8 mouse cellular contexts compared by ENCODE assay signal in genomic region chr8:117258576-117259040, GRCm38 (mm10). TPM values are rescaled to one million over a fixed set of nuclear protein-coding genes. Genes with fewer than 3 reads are reported as not detected.
A peak's percentile ranks its signal among the peaks of the same experiment; 100 is the strongest.
DNase-seq lines count a peak whose midpoint lies in the region; ATAC-seq and TF ChIP-seq lines count a peak whose summit lies in the region.

No protein-coding gene starts in this region.

- TF ChIP-seq POLR2A in olfactory bulb, adult 2 months (IDR thresholded peaks at IDR 0.05; ENCODE audit: insufficient read depth, low read depth, low read length), result no peak

- H3K27me3 ChIP-seq in megakaryocyte, embryonic 14.5 days (replicated peaks), result no peaks in the 10 kb centered on the region
- H3K27me3 ChIP-seq in kidney, postnatal 0 days (ENCODE audit: insufficient read depth, low read length), result no peaks in the 10 kb centered on the region

- no peaks in the 10 kb centered on the region for H3K9me3 ChIP-seq in megakaryocyte, embryonic 14.5 days
- H3K9me3 ChIP-seq in kidney, postnatal 0 days (replicated peaks; ENCODE audit: low read length), result no peaks in the 10 kb centered on the region

- no peak for TF ChIP-seq CTCF in kidney, postnatal 0 days (IDR thresholded peaks at IDR 0.05; ENCODE audit: low read depth)
- no peak for TF ChIP-seq CTCF in olfactory bulb, adult 2 months (IDR thresholded peaks at IDR 0.05; ENCODE audit: insufficient read depth, low read depth, low read length)

- no peak for DNase-seq in kidney, postnatal 0 days (ENCODE audit: low spot score)
- no peak for DNase-seq in frontal cortex, postnatal 10 days (ENCODE audit: low spot score in 2 of 2)
- no peak for DNase-seq in left cerebral cortex, adult 8-10 months (ENCODE audit: low spot score in 2 of 2)

- H3K4me2 ChIP-seq in kidney, postnatal 0 days (ENCODE audit: low read length), result peak overlapping the region; percentile 88

- peak overlapping the region; percentile 100 for H3K4me3 ChIP-seq in megakaryocyte, embryonic 14.5 days (replicated peaks)
- peak overlapping the region; percentile 86 for H3K4me3 ChIP-seq in kidney, postnatal 0 days (replicated peaks; ENCODE audit: low read depth, low read length)
- peak overlapping the region; percentile 99 for H3K4me3 ChIP-seq in olfactory bulb, adult 2 months (ENCODE audit: insufficient read depth, low read depth, low read length)

- WGBS in kidney, postnatal 0 days, result 36% methylated on average over 6 of the region's 6 CpGs
- WGBS in olfactory bulb, adult 2 months, result 15% methylated on average over 6 of the region's 6 CpGs

- H3K27ac ChIP-seq in kidney, postnatal 0 days, result peak overlapping the region; percentile 82
- peak overlapping the region; percentile 43 for H3K27ac ChIP-seq in olfactory bulb, adult 2 months (ENCODE audit: insufficient read depth, low read depth, low read length)

- peak overlapping the region; percentile 96 for H3K9ac ChIP-seq in kidney, postnatal 0 days (ENCODE audit: low read depth, low read length)

- peaks cover 36% of the 10 kb centered on the region for H3K36me3 ChIP-seq in megakaryocyte, embryonic 14.5 days (replicated peaks; ENCODE audit: low read length)
- no peaks in the 10 kb centered on the region for H3K36me3 ChIP-seq in kidney, postnatal 0 days (ENCODE audit: insufficient read depth, low read length)

- ATAC-seq in megakaryocyte, adult 5-6 weeks (ENCODE audit: poor library complexity, severe bottlenecking), result no peak
- 0 out of 2 replicates have a peak, but pooled peaks have one; percentile 13 for ATAC-seq in erythroblast, adult 5-6 weeks (replicated peaks; ENCODE audit: low FRiP score, poor library complexity, severe bottlenecking)
- no peak for ATAC-seq in kidney, postnatal 0 days (replicated peaks; ENCODE audit: low FRiP score, low read depth)
- no peak for ATAC-seq in frontal cortex, adult (ENCODE audit: low TSS enrichment)

- H3K4me1 ChIP-seq in megakaryocyte, embryonic 14.5 days, result peaks cover 80% of the 10 kb centered on the region
- H3K4me1 ChIP-seq in kidney, postnatal 0 days (replicated peaks; ENCODE audit: insufficient read depth, low read length), result peaks cover 42% of the 10 kb centered on the region
- H3K4me1 ChIP-seq in olfactory bulb, adult 2 months (ENCODE audit: control insufficient read depth, insufficient read depth, low read length), result peaks cover 39% of the 10 kb centered on the region

RNA-seq across cellular contexts. Expression of gene Cmip, which starts 1.7 kb away (rescaled TPM):
- 92.3 and 120 TPM in 2 replicates for polyA plus RNA-seq in megakaryocyte, embryonic 14.5 days (2012; ENCODE audit: insufficient read depth, low replicate concordance)
- 58.4 and 60.3 TPM in 2 replicates for total RNA-seq in megakaryocyte, adult 5-6 weeks (2015)
- 22.7 and 26.5 TPM in 2 replicates for total RNA-seq in megakaryocyte, adult 5-6 weeks (2017)
- 25.1 and 34.8 TPM in 2 replicates for total RNA-seq in erythroblast, adult 5-6 weeks (2015; ENCODE audit: low replicate concordance)
- total RNA-seq in erythroblast, adult 5-6 weeks (2017; ENCODE audit: low replicate concordance), result 23.0 and 28.3 TPM in 2 replicates
- 31.3 and 36.8 TPM in 2 replicates for polyA plus RNA-seq in kidney, postnatal 0 days (2015; fragmentation: Nextera tagmentation; extraction: Ambion mirVana)
- not detected in 2 replicates for polyA plus RNA-seq in olfactory bulb, adult 2 months (2012; ENCODE audit: insufficient read depth, insufficient read length, low replicate concordance, missing spikeins)
- 100 to 1,000 TPM; 268 to 292 (median 275) TPM for total RNA-seq in left cerebral cortex, adult 8-10 months (2022)

Comparison
In these comparisons a context has a peak if more than half of its experiments do, and no peak if none do; other contexts are left out.
1. RNA of gene Cmip, which starts 1.7 kb away (total RNA-seq): 268 to 292 TPM in left cerebral cortex, adult 8-10 months; 22.7 to 60.3 TPM in megakaryocyte, adult 5-6 weeks and 23.0 to 34.8 TPM in erythroblast, adult 5-6 weeks; every median in the first group is over 4 times any median in the second.
2. Peak in every context shown above with its lines, with median percentiles within 50 percentile points of each other: H3K4me3 ChIP-seq.